Mouse (Mus musculus) thymus, adult 2 months (tissue): ENCODE measurements at regions not wholly inside any gene's neighbourhood (a gene's known extent, or its start where the extent isn't known, plus 50 kb on each side); places are given as distances from the start of the nearest gene placed in this dataset.

Experiments
- CTCF ChIP-seq: fragments of 200-500 bp; IDR thresholded peaks from 2 replicates; pipeline ENCODE4 v1.5.1; 2012; ENCODE audit warnings: mild to moderate bottlenecking, control low read depth, low read length, moderate library complexity, borderline replicate concordance; ENCODE audit not compliant: control insufficient read depth, poor library complexity, insufficient read depth; ENCODE audit errors: extremely low read depth
- POLR2A ChIP-seq: fragments of 200-500 bp; IDR thresholded peaks from 2 replicates; pipeline ENCODE4 v1.6.1; 2012; ENCODE audit warnings: mild to moderate bottlenecking, low read length, control low read depth, moderate library complexity; ENCODE audit not compliant: control insufficient read depth, poor library complexity, insufficient read depth; ENCODE audit errors: extremely low read depth

DNA sequence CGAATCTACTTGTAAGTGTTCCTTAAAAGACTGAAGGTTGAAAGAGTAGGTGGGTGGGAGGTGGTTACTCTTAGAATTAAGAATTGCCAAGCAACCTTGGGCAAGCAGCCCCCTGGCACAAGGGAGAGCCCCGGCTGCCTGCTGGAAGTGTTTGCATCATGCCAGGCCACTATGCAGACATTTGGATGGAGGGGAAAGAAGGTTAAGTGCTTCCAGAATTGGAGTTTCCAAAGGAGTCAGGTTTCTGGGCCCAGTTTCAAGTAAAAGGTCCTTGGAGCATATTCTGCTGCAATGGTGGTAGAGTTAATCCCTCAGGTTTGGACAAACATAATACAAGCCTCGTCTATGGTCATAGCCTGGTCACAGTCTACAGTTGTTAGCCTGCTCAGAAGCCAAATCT is 162.7 kb downstream of the Gm12728 start:
- TF ChIP-seq CTCF (no peak), POLR2A (no peak)
